Mouse (Mus musculus): ENCODE measurements around the gene 2610507B11Rik. TPM values are rescaled to one million over a fixed set of nuclear protein-coding genes. Genes with fewer than 3 reads are reported as not detected.

Gene 2610507B11Rik
- polyA plus RNA-seq (2012): 41.3 and 62.1 TPM in 2 replicates

DNA sequence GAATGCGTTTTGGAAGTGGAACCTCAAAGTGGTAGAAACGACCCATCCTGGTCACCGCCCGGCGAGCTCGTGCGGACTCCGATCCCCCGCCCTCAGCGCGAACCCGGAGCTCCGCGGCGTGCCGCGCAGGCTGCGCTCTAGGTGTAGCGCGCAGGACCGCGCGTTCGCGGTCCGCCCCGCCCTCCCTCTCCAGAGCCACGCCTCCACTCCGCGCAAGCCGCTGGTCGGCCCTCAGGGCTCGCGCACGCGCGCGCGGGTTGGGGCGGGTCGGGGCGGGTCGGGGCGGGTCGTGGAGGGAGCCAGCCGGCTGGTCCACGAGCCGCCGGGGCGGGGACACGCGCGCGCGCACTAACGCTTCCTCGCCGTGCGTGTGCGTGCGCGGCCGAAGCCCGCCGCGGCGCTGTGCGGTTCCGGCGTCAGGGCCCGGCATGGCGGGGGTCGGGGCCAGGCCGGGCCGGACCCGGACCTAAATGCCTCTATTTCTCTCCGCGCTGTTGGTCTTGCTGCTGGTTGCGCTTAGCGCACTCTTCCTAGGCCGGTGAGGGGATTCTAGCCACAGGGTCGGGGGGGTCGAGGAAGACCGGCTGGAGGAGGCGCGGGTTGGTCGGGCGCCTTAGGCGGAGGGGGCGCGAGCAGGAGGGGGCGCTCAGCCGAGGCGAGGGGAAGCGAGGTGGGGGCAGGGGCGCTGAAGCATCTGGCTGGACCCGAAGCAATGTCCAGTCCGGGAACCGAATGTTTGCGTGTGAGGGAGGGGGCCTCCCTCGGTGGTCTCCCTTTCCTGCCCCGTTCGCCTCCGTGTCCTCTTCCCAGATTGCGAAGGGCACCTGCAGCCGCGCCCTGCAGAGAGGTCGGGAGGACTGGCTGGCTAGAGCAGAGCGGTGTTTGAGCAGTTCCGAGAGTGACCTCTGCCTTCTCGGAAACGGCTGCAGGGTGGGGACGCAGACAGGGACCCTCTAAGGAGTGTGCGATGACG lies at the start of gene 2610507B11Rik:
Gene 2610507B11Rik (plus strand): TSS at position 373 of the 973 bp plus-strand sequence.
- TF ChIP-seq GATA1 (IDR thresholded peaks at IDR 0.05; ENCODE audit: low read length): no peak

GRCm38 (mm10) chr11:78213086-78213817 lies 48.3 kb upstream of the 2610507B11Rik start:
- no peak for TF ChIP-seq GATA1 (IDR thresholded peaks at IDR 0.05; ENCODE audit: low read length)

DNA sequence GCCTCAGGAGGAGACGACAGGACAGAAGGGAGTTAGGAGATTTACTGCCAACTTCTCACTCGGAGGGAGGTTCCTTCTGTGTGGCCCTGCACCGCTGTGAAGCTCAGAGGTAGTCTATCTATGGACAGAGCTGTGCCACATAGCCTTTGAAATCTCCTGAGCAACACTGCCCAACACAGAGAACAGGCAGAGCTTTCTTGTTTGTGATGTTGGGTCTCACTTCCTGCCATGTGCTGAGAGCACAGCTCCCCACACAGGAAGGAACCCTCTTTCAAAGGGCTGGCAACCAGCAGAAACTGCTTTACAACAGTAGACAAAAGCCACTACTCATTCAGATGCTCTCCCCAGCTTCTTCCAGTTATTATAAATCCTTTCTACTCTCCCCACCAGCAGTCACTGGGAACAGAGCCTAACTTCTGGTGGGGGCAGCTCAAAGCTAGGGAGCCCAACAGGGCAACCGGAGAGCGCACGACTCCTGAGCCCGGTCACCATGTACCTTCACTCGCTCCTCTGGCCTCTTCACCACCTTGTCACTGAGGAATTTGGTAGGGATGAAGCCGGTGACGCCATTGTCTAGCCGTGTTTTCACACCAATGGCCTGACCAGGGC lies 45.7 kb upstream of the 2610507B11Rik start:
- TF ChIP-seq GATA1 (IDR thresholded peaks at IDR 0.05; ENCODE audit: low read length): no peak

DNA sequence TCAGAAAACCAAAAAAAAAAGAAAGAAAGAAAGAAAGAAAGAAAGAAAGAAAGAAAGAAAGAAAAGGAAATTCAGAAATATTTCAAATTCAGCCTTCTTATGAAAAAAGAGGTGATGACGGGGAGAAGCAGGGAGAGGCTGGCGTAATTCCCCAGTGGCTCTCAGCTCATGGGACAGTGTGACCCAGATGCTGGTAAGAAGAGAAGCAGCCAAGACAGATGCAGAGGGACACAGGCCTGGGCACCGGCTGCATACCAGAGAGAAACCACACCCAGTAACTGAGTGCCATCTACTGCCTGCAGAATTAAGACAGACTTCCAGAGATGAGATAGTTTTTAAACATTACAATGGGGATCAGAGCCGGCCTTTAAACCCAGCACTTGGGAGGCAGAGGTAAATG lies 38.0 kb upstream of the 2610507B11Rik start:
- TF ChIP-seq GATA1 (IDR thresholded peaks at IDR 0.05; ENCODE audit: low read length): no peak

- no peak for TF ChIP-seq GATA1 (IDR thresholded peaks at IDR 0.05; ENCODE audit: low read length)
Measured at GRCm38 (mm10) chr11:78231518-78231917, 30.0 kb upstream of the 2610507B11Rik start.

- TF ChIP-seq GATA1 (IDR thresholded peaks at IDR 0.05; ENCODE audit: low read length): no peak
Measured at GRCm38 (mm10) chr11:78240193-78240857, 21.2 kb upstream of the 2610507B11Rik start.

DNA sequence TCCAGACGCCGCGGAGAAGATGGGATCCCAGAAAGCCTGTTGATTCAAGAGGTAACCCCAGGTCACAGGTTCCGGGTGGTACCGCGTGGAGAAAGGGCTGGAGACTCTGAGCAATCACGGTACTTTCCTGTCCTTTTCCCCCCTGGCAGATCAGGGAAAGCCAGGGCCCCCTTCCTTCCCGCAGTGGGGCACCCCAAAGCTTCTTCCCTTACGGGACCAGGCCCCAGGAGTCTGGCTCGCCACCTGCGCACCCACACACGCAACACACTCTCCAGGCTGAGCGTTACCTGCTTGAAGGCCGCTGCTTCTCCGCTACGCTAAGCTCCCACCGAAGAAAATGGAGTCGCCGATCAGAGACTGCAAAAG lies 16.3 kb upstream of the 2610507B11Rik start:
- TF ChIP-seq GATA1 (IDR thresholded peaks at IDR 0.05; ENCODE audit: low read length): no peak

- no peak for TF ChIP-seq GATA1 (IDR thresholded peaks at IDR 0.05; ENCODE audit: low read length)
Measured at GRCm38 (mm10) chr11:78245627-78246317, 15.8 kb upstream of the 2610507B11Rik start, which contains the start of the genes Sdf2 and Supt6. Sdf2 (plus strand) TSS chr11:78245746. Supt6 (minus strand) TSS chr11:78245987.

- TF ChIP-seq GATA1 (IDR thresholded peaks at IDR 0.05; ENCODE audit: low read length): no peak
Measured at GRCm38 (mm10) chr11:78246318-78247011, 15.1 kb upstream of the 2610507B11Rik start.

DNA sequence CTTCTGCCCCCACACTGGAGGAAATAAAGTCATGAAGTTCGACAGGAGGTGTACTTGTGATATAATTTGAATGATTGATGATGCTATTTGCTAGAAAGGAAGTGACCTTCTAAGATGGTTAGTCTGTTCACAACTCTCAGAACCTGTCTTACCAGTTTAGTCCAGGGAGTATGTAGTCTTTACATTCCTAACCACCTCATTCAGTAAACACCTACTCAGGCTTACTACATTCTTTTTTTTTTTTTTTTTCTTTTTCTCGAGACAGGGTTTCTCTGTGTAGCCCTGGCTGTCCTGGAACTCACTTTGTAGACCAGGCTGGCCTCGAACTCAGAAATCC lies 14.6 kb upstream of the 2610507B11Rik start:
- TF ChIP-seq GATA1 (IDR thresholded peaks at IDR 0.05; ENCODE audit: low read length): no peak

- no peak for TF ChIP-seq GATA1 (IDR thresholded peaks at IDR 0.05; ENCODE audit: low read length)
Measured at GRCm38 (mm10) chr11:78247727-78248140, 13.8 kb upstream of the 2610507B11Rik start.

- TF ChIP-seq GATA1 (IDR thresholded peaks at IDR 0.05; ENCODE audit: low read length): no peak
Measured at GRCm38 (mm10) chr11:78256618-78257017, 4.9 kb upstream of the 2610507B11Rik start.

DNA sequence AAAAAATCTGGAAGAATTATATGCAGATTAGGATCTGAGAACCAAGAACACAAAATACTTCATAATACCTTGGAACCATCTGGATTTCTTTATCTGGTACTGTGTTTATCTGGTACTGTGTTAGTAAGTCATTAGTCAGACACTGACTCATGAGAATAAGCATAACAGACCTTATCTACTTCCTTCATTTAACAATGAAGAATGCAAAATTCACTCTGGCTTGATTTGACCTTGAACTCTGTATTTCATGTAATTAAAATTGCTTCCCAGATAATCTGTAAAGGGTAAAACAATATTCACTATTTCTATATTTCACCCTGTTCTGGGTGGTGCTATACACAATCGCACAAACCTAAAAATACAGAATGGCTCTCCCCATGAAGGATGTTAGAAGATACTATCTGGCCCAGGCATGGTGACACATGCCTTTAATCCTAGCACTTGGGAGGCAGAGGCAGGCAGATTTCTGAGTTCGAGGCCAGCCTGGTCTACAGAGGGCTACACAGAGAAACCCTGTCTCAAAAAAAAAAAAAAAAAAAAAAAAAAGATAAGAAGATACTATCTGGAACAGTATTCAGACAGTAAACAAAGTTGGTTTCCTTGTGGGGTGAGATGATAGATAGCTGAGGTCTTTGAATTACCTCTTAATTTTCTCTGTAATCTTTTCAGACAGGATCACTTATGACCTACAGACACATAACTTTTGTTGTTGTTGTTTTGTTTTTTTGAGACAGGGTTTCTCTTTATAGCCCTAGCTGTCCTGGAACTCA lies 878 bp upstream of the 2610507B11Rik start:
- no peak for TF ChIP-seq GATA1 (IDR thresholded peaks at IDR 0.05; ENCODE audit: low read length)
